In genomic region chrX:48256468-48257007, GRCm38 (mm10) we compare ENCODE assay signal across 8 mouse cellular contexts. TPM values are rescaled to one million over a fixed set of nuclear protein-coding genes. Genes with fewer than 3 reads are reported as not detected.
DNase-seq lines count a peak whose midpoint lies in the region; ATAC-seq lines count a peak whose summit lies in the region.

Gene Utp14a, plus strand, starts transcription at chrX:48256862.

- no peaks in the 10 kb centered on the region for H3K9me3 ChIP-seq in hindbrain, embryonic 12.5 days (replicated peaks)

- H3K4me3 ChIP-seq in hindbrain, embryonic 12.5 days: peak within 1 kb of the TSS; percentile 47

- H3K9ac ChIP-seq in hindbrain, embryonic 12.5 days: peak within 1 kb of the TSS; percentile 53

- peaks cover 5% of the 10 kb centered on the region; the same call in 1 of the 2 replicates for H3K4me1 ChIP-seq in hindbrain, embryonic 12.5 days

- H3K36me3 ChIP-seq in hindbrain, embryonic 12.5 days: 0 out of 2 replicates have a peak, but pooled peaks cover 6% of the 10 kb centered on the region

- WGBS in hindbrain, embryonic 12.5 days: 17% methylated on average over 33 of the region's 33 CpGs

- peak within 1 kb of the TSS; percentile 86 for H3K27ac ChIP-seq in hindbrain, embryonic 12.5 days

- peak within 1 kb of the TSS; percentile 54 for H3K4me2 ChIP-seq in hindbrain, embryonic 12.5 days (replicated peaks)

- ATAC-seq in hindbrain, embryonic 12.5 days (ENCODE audit: low FRiP score): peak; percentile 98

- H3K27me3 ChIP-seq in hindbrain, embryonic 12.5 days: no peaks in the 10 kb centered on the region

- peak; percentile 96 for DNase-seq in NIH3T3 (ENCODE audit: low read depth)
- peak; percentile 97 to 98 for DNase-seq in cerebellum, postnatal 10 days
- peak; percentile 88 to 94 for DNase-seq in frontal cortex, postnatal 10 days (ENCODE audit: low spot score in 2 of 2)
- peak; percentile 89 to 98 for DNase-seq in layer of hippocampus, postnatal 14 days (ENCODE audit: low spot score in 2 of 2)
- peak; percentile 93 for DNase-seq in lung, postnatal 14 days
- DNase-seq in retina, adult 2 months (ENCODE audit: low read depth, low spot score): peak; percentile 86
- DNase-seq in thymus, postnatal 36 days: peak; percentile 84 to 94

RNA-seq across cellular contexts. Expression of gene Utp14a, which starts in this region (rescaled TPM):
- polyA plus RNA-seq in hindbrain, embryonic 12.5 days (2016; fragmentation: Nextera tagmentation; extraction: Ambion mirVana): 18.7 and 19.7 TPM in 2 replicates
- 10 to 100 TPM; 17.9 to 18.0 TPM for total RNA-seq in layer of hippocampus, postnatal 14 days (2021)

Comparison
In these comparisons a context has a peak if more than half of its experiments do, and no peak if none do; other contexts are left out.
1. Peak in every context shown above with its lines: DNase-seq, ATAC-seq, H3K4me3 ChIP-seq and H3K27ac ChIP-seq.